Mouse (Mus musculus): ENCODE measurements around the gene Rnf40.

Rnf40 gene

GRCm38 (mm10) chr7:127649206-127649605 is 60.6 kb downstream of the Rnf40 start:
- no peak for DNase-seq (ENCODE audit: low spot score in 2 of 2)

- no peak for DNase-seq (ENCODE audit: low spot score in 2 of 2)
These were observed 63.1 kb downstream of the Rnf40 start for GRCm38 (mm10) chr7:127651624-127652023.

- no peak for DNase-seq (ENCODE audit: low spot score in 2 of 2)
These were observed 63.5 kb downstream of the Rnf40 start for GRCm38 (mm10) chr7:127652050-127652449.

GRCm38 (mm10) chr7:127654318-127654717 is 65.8 kb downstream of the Rnf40 start:
- DNase-seq (ENCODE audit: low spot score in 2 of 2), result no peak

Data from spleen, postnatal 10 days (tissue).